Mouse (Mus musculus): ENCODE measurements around the gene Cacng2. TPM values are rescaled to one million over a fixed set of nuclear protein-coding genes. Genes with fewer than 3 reads are reported as not detected.

Gene Cacng2
- polyA plus RNA-seq (2012; fragmentation: generic; extraction: Trizol): 0.02 TPM
- long read RNA-seq, experiment 1: 0 reads
- long read RNA-seq, experiment 2: 0 reads

DNA sequence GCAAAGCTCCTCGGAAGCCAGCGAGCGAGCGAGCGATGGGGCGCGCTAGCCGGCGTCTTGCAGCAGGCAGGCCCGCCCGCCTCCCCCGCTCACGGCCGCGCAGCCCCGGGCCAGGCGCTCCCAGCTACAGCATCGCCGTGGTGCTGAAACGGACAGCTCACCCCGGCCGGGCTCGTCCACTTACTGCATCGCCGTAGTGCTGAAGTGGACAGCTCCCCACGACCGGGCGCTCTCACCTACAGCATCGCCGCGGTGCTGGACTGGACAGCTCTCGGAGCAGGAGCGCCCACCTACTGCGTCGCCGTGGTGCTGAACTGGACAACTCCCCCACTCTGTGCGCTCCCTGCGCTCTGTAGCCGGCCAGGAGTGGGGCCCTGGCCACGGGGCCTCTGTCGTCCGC, at the start of gene Cacng2:
TSS of gene Cacng2 (minus strand) at position 325 of the 400 bp plus-strand sequence.
- Histone ChIP-seq H3K4me3 (ENCODE audit: insufficient read depth, poor library complexity, severe bottlenecking) (no peak within 1 kb of the TSS), H3K79me3 (ENCODE audit: low read depth) (no peaks in the 10 kb centered on the region), H3K27me3 (ENCODE audit: control insufficient read depth, insufficient read depth, insufficient read length) (peaks cover 19% of the 10 kb centered on the region), H3K79me2 (ENCODE audit: control insufficient read depth, insufficient read depth) (no peaks in the 10 kb centered on the region), H3K36me3 (ENCODE audit: control insufficient read depth, insufficient read depth) (no peaks in the 10 kb centered on the region), H3ac (ENCODE audit: control insufficient read depth, insufficient read length, low read depth) (no peak within 1 kb of the TSS)
- no peak for TF ChIP-seq CTCF (IDR thresholded peaks at IDR 0.05; ENCODE audit: control insufficient read depth, insufficient read depth, insufficient read length)
- TF ChIP-seq MAX (IDR thresholded peaks at IDR 0.05): peak; percentile 99
- TF ChIP-seq MYOG (IDR thresholded peaks at IDR 0.05; ENCODE audit: control insufficient read depth, extremely low read depth, insufficient read length): no peak

DNA sequence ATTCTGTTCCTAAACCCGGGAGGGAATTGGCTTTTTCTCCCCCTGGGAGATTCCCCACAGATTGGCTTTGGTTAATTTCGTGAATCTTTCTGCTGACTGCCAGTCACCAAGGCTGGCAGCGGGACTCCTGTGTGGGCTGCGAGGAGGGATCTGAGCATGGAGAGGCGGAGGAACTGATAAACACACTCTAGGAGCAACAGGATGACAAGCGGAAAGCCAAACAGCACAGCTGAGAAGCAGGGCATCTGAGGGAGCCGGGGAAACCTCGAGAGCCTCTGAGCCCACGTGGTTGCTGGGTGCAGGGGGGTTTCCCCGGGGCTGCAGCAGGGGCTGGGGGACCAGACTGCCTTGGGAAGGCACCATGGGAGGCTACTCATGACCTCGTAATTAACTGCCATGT, 49.7 kb upstream of the Cacng2 start:
- Histone ChIP-seq H3K27me3 (ENCODE audit: control insufficient read depth, insufficient read depth, insufficient read length) (no peaks in the 10 kb centered on the region), H3K4me3 (ENCODE audit: insufficient read depth, poor library complexity, severe bottlenecking) (no peak overlapping the region), H3K79me3 (ENCODE audit: low read depth) (no peaks in the 10 kb centered on the region), H3K79me2 (ENCODE audit: control insufficient read depth, insufficient read depth) (no peaks in the 10 kb centered on the region), H3K36me3 (ENCODE audit: control insufficient read depth, insufficient read depth) (no peaks in the 10 kb centered on the region), H3ac (ENCODE audit: control insufficient read depth, insufficient read length, low read depth) (no peak overlapping the region)
- TF ChIP-seq MYOD1 (IDR thresholded peaks at IDR 0.05; ENCODE audit: control insufficient read depth, insufficient read length, low read depth) (no peak), USF1 (IDR thresholded peaks at IDR 0.05; ENCODE audit: low read depth) (no peak), MAX (IDR thresholded peaks at IDR 0.05) (no peak), CTCF (IDR thresholded peaks at IDR 0.05; ENCODE audit: control insufficient read depth, insufficient read depth, insufficient read length) (no peak), MYOG (IDR thresholded peaks at IDR 0.05; ENCODE audit: control insufficient read depth, extremely low read depth, insufficient read length) (no peak), FOSL1 (IDR thresholded peaks at IDR 0.05; ENCODE audit: insufficient read depth, low read length, poor library complexity, severe bottlenecking) (no peak), CEBPB (IDR thresholded peaks at IDR 0.05; ENCODE audit: low read depth) (no peak)

DNA sequence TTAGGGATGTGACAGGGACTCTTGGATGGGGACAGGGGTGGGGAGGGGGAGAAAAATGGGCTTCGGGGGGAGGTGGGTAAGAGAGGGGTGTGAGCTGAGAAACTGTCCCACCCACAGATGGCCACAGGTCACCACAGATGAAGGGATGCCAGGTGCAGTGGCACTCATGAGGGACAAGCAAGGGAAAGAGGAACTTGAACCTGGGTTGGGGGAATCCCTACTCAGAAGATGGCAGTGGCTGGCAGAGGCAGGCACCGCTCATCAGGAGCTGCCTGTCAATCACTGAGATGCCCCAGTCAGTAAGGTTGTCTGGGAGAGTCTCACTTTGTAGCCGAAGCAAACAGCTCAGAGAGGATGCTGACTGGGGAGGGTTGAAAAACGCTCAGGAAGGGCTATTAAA, 45.5 kb upstream of the Cacng2 start:
- Histone ChIP-seq H3ac (ENCODE audit: control insufficient read depth, insufficient read length, low read depth) (no peak overlapping the region), H3K79me2 (ENCODE audit: control insufficient read depth, insufficient read depth) (no peaks in the 10 kb centered on the region), H3K4me3 (ENCODE audit: insufficient read depth, poor library complexity, severe bottlenecking) (no peak overlapping the region), H3K27me3 (ENCODE audit: control insufficient read depth, insufficient read depth, insufficient read length) (no peaks in the 10 kb centered on the region), H3K79me3 (ENCODE audit: low read depth) (no peaks in the 10 kb centered on the region), H3K36me3 (ENCODE audit: control insufficient read depth, insufficient read depth) (no peaks in the 10 kb centered on the region)
- TF ChIP-seq MYOD1 (IDR thresholded peaks at IDR 0.05; ENCODE audit: control insufficient read depth, insufficient read length, low read depth): no peak
- TF ChIP-seq USF1 (IDR thresholded peaks at IDR 0.05; ENCODE audit: low read depth): no peak
- TF ChIP-seq MYOG (IDR thresholded peaks at IDR 0.05; ENCODE audit: control insufficient read depth, extremely low read depth, insufficient read length): no peak
- no peak for TF ChIP-seq FOSL1 (IDR thresholded peaks at IDR 0.05; ENCODE audit: insufficient read depth, low read length, poor library complexity, severe bottlenecking)
- no peak for TF ChIP-seq CEBPB (IDR thresholded peaks at IDR 0.05; ENCODE audit: low read depth)
- TF ChIP-seq MAX (IDR thresholded peaks at IDR 0.05): no peak
- TF ChIP-seq CTCF (IDR thresholded peaks at IDR 0.05; ENCODE audit: control insufficient read depth, insufficient read depth, insufficient read length): no peak

DNA sequence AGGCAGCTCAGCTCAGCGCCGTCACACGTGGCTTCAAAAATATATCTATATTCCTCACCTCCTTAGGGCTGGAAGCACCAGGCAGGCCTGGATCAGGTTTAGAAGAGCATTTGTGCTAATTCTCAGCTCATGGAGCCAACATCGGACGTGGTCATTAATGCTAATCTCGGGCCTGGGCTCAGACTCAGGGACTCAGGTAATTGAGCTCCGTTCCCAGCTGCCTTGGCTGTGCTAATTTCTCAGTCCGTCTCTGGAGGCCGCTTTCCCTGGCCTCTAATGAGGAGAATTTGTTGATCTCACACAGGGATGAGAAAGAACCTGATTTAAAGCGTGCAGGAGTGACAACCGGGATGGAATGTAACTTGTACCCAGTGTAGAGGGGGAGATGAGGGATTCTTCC, 44.6 kb upstream of the Cacng2 start:
- Histone ChIP-seq H3K79me2 (ENCODE audit: control insufficient read depth, insufficient read depth) (no peaks in the 10 kb centered on the region), H3K79me3 (ENCODE audit: low read depth) (no peaks in the 10 kb centered on the region), H3K27me3 (ENCODE audit: control insufficient read depth, insufficient read depth, insufficient read length) (no peaks in the 10 kb centered on the region), H3K4me3 (ENCODE audit: insufficient read depth, poor library complexity, severe bottlenecking) (no peak overlapping the region), H3K36me3 (ENCODE audit: control insufficient read depth, insufficient read depth) (no peaks in the 10 kb centered on the region), H3ac (ENCODE audit: control insufficient read depth, insufficient read length, low read depth) (no peak overlapping the region)
- no peak for TF ChIP-seq FOSL1 (IDR thresholded peaks at IDR 0.05; ENCODE audit: insufficient read depth, low read length, poor library complexity, severe bottlenecking)
- no peak for TF ChIP-seq CTCF (IDR thresholded peaks at IDR 0.05; ENCODE audit: control insufficient read depth, insufficient read depth, insufficient read length)
- no peak for TF ChIP-seq USF1 (IDR thresholded peaks at IDR 0.05; ENCODE audit: low read depth)
- no peak for TF ChIP-seq MYOD1 (IDR thresholded peaks at IDR 0.05; ENCODE audit: control insufficient read depth, insufficient read length, low read depth)
- TF ChIP-seq MAX (IDR thresholded peaks at IDR 0.05): no peak
- TF ChIP-seq CEBPB (IDR thresholded peaks at IDR 0.05; ENCODE audit: low read depth): no peak
- no peak for TF ChIP-seq MYOG (IDR thresholded peaks at IDR 0.05; ENCODE audit: control insufficient read depth, extremely low read depth, insufficient read length)

DNA sequence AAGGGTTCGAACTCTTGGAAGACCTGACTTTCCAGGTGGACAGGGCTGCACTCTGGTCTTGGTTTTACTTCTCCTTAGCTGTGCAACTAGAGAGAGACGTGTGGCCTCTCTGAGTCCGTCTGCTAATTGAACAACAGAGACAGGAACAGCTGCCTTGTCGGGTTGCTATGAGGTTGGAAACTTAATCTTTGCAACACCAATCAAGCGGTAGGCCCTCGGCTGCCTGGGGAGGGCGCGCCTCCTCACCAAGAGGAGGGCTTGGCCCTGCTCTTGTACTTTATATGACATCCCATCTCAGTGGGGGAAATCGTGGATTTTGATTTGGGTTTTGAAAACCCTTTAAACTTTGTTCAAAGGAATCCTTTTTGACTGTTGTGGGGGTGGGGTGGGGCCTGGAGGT, 42.1 kb upstream of the Cacng2 start:
- TF ChIP-seq MYOG (IDR thresholded peaks at IDR 0.05; ENCODE audit: control insufficient read depth, extremely low read depth, insufficient read length) (no peak), CTCF (IDR thresholded peaks at IDR 0.05; ENCODE audit: control insufficient read depth, insufficient read depth, insufficient read length) (no peak), CEBPB (IDR thresholded peaks at IDR 0.05; ENCODE audit: low read depth) (no peak), FOSL1 (IDR thresholded peaks at IDR 0.05; ENCODE audit: insufficient read depth, low read length, poor library complexity, severe bottlenecking) (no peak), MYOD1 (IDR thresholded peaks at IDR 0.05; ENCODE audit: control insufficient read depth, insufficient read length, low read depth) (no peak), MAX (IDR thresholded peaks at IDR 0.05) (no peak), USF1 (IDR thresholded peaks at IDR 0.05; ENCODE audit: low read depth) (no peak)
- H3K79me3 ChIP-seq (ENCODE audit: low read depth): no peaks in the 10 kb centered on the region
- H3K4me3 ChIP-seq (ENCODE audit: insufficient read depth, poor library complexity, severe bottlenecking): no peak overlapping the region
- H3K27me3 ChIP-seq (ENCODE audit: control insufficient read depth, insufficient read depth, insufficient read length): peaks cover 24% of the 10 kb centered on the region
- no peaks in the 10 kb centered on the region for H3K79me2 ChIP-seq (ENCODE audit: control insufficient read depth, insufficient read depth)
- H3K36me3 ChIP-seq (ENCODE audit: control insufficient read depth, insufficient read depth): no peaks in the 10 kb centered on the region
- no peak overlapping the region for H3ac ChIP-seq (ENCODE audit: control insufficient read depth, insufficient read length, low read depth)

DNA sequence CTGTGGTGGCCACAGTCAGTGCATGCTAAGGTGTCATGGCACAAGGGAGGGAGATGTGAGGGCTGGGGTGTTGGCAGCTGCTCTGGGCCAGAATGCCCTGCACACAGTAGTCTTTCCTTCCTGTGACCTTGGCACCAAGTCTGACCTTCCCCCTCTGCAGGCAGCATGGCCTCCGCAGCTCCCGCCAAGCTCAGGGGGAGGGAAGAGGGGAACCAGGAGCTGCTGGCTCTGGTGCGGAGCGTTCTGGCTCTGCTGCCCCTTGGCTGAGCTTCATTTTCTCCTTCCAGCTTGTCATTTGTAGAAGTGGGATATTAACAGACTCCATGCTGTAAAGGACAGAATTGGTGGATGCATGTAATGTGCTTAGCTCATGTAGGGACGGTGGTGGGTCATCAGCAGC, 38.5 kb upstream of the Cacng2 start:
- Histone ChIP-seq H3K4me3 (ENCODE audit: insufficient read depth, poor library complexity, severe bottlenecking) (no peak overlapping the region), H3K79me3 (ENCODE audit: low read depth) (no peaks in the 10 kb centered on the region), H3K79me2 (ENCODE audit: control insufficient read depth, insufficient read depth) (no peaks in the 10 kb centered on the region), H3ac (ENCODE audit: control insufficient read depth, insufficient read length, low read depth) (no peak overlapping the region), H3K27me3 (ENCODE audit: control insufficient read depth, insufficient read depth, insufficient read length) (peaks cover 49% of the 10 kb centered on the region), H3K36me3 (ENCODE audit: control insufficient read depth, insufficient read depth) (no peaks in the 10 kb centered on the region)
- no peak for TF ChIP-seq CEBPB (IDR thresholded peaks at IDR 0.05; ENCODE audit: low read depth)
- TF ChIP-seq MYOG (IDR thresholded peaks at IDR 0.05; ENCODE audit: control insufficient read depth, extremely low read depth, insufficient read length): no peak
- TF ChIP-seq CTCF (IDR thresholded peaks at IDR 0.05; ENCODE audit: control insufficient read depth, insufficient read depth, insufficient read length): no peak
- no peak for TF ChIP-seq USF1 (IDR thresholded peaks at IDR 0.05; ENCODE audit: low read depth)
- no peak for TF ChIP-seq MAX (IDR thresholded peaks at IDR 0.05)
- TF ChIP-seq FOSL1 (IDR thresholded peaks at IDR 0.05; ENCODE audit: insufficient read depth, low read length, poor library complexity, severe bottlenecking): no peak
- TF ChIP-seq MYOD1 (IDR thresholded peaks at IDR 0.05; ENCODE audit: control insufficient read depth, insufficient read length, low read depth): no peak

All from C2C12 (cell line).